Mouse (Mus musculus) kidney, postnatal 4 days (tissue): Measurements from ENCODE around the gene Spint2.

Source experiments
- DNase-seq, 2 experiments: peaks; one replicate each; pipeline ENCODE4 v3.0.0; 2021; ENCODE audit warnings: mixed read lengths in 2 of 2

The Spint2 gene

DNA sequence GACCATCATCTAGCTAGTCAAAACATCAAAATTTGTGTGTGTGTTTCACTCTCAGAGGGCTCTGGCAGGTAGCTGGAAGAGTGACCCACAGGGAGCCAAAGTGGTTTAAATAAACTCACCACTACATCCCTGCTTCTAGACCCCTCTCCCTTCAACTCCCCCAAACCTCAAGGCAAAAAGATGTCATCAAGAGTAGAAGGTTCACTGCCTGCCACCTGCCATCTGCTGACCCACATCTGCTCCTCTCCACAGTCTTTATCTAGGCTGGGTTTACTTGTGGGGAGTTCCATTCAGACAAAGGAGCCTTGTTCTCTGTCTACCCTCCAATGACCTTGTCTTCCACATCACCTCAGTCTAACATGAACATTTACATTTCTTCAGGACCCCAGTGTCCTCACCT is 2.5 kb downstream of the Spint2 start:
- no peak for DNase-seq

DNA sequence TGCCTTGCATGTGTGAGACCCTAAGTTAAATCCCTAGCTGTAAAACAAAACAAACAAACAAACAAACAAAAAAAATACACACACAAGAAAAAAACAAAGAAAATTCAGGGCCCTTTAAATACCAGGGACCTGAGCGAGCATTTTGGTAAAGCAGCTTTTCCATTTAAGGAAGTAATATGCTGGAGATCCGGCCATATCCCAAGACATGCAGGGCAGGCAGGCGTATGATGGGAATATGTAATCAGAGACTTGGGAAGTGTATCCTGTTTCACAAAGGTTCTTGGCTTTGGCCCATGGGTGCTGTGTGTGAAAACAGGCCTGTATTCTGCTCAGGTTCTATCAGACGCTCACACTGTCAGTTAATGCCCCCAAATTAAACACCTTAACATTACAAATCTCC is 4.2 kb downstream of the Spint2 start:
- no peak for DNase-seq

- DNase-seq = peak in 1 of 2 experiments; percentile 62
These were observed 5.0 kb downstream of the Spint2 start for GRCm38 (mm10) chr7:29276715-29277114.

DNA sequence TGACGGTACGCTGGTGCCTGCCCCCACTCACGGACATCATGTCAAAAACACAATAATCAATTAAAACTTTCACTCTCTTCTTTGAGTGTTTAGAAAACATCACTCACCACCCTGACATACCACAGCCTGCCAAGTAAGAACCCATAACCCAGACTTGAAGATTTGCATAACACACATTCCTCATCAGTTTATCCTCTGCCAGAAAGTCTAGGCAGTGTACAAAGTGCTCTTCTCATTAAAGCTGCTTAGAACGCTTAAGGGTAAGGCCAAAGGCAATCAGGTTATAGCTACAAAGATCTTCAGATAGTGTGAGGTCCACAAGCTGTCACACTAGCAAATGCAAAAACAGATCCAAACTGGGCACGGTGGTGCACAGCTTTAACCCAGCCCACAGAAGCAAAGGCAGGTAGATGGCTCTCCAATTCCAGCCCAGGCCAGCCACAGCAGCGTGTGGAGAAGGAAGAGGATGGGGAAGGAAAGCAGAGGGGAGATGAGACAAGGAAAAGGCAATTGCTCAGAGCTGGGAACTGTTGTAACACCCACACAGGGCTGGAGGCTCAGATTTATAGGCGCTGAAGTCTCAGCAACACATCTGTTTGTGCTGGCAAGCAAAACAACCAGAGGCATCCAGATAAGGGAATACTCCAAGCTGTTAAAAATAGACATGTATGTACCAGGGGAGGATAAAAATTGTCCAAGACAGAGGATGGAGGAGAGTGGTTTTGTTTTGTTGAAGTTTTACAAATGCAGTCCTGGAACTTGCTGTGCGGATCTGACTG is 9.8 kb downstream of the Spint2 start:
- DNase-seq = no peak

DNA sequence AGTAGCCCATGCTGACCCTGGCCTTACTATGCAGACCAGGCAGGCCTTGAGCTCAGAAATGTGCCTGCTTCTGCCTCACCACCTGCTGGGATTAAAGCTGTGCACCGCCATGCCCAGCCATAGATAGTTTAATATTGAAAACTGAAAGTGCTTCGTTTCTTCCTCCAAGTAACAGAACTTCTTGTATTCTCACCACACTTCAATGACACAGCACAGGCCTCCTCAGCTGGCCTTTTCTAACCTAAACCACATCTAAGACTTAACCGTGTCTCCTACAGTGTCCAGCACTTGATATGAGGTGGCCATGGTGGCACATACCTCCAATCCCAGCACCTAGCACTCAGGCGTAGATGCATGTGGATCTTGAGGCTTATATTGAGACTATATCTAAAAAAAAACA is 11.3 kb downstream of the Spint2 start:
- no peak for DNase-seq

DNA sequence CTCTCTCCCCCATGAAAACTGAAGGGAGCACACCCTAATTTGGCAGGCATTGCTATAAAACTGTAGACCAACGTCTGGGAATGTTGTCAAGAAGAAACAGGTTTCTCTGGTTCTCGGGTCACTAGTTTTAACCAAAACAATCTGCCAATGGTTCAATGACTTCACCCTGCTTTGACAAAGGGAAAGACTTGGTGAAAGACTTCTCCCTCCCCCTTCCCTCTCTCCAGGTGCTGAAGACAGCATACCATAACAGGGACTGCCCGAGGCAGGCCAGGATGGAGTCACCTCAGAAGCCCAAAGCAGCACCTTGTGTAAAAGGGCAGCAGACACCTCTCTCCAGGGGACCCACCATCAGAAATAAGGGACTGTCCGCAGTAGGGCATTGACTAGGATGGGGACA is 14.8 kb downstream of the Spint2 start:
- DNase-seq = no peak

GRCm38 (mm10) chr7:29265636-29266035 is 16.1 kb downstream of the Spint2 start:
- DNase-seq = no peak

- DNase-seq = no peak
These were observed 17.9 kb downstream of the Spint2 start for GRCm38 (mm10) chr7:29263831-29264230.

GRCm38 (mm10) chr7:29262151-29262550 is 19.6 kb downstream of the Spint2 start:
- DNase-seq = no peak

GRCm38 (mm10) chr7:29259781-29260730 is 21.7 kb downstream of the Spint2 start:
- DNase-seq = no peak

DNA sequence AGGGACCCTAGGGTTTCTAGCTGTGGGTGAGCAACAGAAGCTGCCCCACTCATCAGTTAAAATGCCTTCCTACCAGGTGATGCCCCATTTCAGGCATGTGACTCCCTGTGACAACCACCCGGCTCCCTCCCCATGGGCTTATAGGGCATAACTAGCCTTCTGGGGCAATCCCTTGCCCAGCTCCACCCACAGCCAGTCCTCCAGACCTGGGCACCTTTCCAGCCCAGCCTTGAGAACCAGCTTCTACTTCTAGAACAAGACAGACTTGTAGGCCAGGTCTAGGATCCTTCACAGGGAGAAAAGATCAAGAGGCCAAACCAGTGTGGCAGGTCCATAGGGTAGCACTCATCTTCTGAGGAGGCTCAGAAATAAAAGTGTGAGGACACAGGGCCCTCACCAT is 24.3 kb downstream of the Spint2 start:
- DNase-seq = no peak

DNA sequence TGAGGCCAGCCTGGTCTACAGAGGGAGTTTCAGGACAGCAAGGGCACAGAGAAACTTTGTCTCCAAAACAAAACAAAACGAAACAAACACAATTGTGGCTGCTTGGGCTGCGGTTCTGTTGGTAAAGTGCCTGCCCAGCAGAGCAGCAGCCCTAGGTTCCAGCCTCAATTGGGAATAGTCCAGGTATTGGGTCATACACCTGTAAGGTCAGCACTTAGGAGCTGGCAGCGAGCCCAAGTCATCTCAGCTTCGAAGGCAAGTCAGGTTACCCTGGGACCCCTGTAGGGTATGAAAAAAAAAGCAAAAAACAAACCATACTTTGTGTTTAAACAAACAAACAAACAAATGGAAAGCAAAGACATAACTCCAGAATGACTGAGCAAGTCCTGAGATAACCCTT is 25.8 kb downstream of the Spint2 start:
- DNase-seq = no peak

DNA sequence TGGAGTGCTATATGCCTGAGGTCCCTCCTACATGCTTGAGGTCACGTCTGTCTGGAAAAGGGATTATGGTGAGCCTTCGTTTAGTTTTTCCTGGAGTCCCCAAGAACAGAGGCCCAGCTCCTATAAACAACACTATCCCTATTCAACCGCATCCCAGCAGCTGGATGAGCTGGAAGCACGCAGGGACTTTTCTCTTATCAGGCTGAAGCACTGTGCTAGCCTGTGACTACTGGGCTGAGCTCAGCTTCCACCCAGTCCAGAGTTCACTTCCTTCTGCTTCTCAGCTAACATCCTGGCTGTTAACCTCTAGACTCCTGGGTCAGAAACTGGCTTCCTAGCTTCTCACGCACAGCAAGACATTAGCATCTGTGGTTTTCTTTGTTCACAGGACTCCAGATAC is 27.9 kb downstream of the Spint2 start:
- no peak for DNase-seq

DNA sequence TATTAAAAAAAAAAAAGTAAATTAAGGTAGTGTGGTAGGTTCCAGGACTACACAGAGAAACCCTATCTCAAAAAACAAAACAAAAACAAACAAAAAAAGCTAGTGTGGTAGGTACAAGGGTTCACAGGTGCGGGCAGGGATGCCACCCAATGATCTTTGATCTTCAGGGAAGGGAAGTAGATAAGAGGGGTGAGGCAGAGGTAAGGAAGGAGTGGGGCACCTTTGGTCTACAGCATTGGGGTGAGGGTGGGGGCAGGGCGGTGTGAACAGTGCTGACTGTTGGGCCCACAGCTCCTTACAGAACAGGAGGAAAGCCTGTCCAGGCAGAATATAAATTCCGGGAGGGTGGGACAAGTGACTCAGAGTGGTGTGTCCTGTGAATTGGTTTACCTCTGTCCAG is 30.5 kb downstream of the Spint2 start:
- no peak for DNase-seq

DNA sequence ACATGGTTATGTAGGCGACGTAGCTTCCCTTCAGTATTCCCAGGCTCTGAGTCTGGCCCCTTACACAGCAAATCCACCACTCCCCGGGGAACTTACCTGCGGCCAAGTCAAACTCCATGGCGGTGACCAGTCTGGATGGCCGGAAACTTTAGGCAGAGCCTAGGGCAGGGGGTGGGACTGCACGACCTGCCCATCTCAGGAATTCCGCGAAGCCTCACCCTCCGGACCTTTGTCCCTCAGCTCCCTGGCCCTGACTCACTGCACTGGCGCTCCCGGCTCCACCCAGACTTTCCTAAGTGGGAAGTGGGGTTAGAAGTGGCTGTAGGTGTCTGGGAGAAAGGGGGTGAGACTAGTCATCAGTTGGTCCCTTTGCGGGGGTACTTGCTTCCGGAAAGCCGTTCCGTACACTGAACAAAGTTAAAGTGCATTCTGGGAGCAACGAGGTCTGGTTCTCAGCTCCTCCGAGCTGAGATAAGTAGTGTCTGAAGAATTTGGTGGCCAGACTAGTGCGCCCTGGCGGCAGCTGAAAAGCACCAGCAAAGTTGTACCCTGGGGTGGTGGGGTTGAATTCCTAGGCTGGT is 33.4 kb downstream of the Spint2 start, which contains the start of gene 2200002D01Rik:
Gene 2200002D01Rik, minus strand, starts transcription at position 206 of the 581 bp plus-strand sequence.
- DNase-seq = peak; percentile 52 to 76

DNA sequence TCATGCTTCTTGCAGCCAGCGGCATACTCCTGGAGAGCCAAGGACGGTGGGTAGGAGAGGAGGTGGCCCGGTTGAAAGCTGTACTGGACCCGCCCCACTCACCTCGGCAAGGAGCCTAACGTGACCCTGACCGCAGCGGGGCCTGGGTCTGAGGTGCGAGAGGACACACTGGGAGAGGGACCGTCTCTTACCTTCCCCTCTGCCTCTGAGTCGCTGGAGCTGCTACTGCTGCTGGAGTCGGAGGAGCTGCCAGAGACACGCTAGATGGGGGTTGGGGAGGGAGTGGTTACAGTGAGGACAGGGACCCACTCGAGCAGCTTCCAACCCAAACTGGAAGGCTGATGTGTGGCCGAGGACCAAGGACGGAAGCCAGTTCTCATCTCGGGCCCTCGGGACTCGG is 34.0 kb downstream of the Spint2 start:
- peak; percentile 45 to 60 for DNase-seq

GRCm38 (mm10) chr7:29247314-29247700 is 34.4 kb downstream of the Spint2 start:
- DNase-seq = peak; percentile 91 to 93

- DNase-seq = no peak
These were observed 34.9 kb downstream of the Spint2 start for GRCm38 (mm10) chr7:29246619-29247313.

DNA sequence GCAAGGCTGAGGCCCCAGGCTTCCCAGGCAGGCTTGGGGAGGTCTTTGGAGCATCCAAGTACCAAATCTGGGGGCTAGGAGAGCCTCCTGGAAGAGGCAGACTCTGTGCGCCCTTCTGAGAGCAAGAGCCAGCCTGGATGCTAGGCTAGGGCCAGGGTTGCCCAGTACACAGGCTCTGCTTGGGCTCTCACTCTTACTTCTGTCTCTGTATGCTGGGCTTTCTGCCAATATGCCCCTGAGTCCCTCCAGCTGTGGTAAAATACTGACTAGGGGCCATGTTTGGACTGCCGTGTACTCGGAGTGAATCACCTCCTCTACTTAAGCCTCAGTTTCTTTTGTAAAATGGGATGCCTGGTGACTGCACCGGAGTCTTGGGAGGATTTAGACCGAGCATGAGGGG is 35.7 kb downstream of the Spint2 start:
- DNase-seq = no peak

DNA sequence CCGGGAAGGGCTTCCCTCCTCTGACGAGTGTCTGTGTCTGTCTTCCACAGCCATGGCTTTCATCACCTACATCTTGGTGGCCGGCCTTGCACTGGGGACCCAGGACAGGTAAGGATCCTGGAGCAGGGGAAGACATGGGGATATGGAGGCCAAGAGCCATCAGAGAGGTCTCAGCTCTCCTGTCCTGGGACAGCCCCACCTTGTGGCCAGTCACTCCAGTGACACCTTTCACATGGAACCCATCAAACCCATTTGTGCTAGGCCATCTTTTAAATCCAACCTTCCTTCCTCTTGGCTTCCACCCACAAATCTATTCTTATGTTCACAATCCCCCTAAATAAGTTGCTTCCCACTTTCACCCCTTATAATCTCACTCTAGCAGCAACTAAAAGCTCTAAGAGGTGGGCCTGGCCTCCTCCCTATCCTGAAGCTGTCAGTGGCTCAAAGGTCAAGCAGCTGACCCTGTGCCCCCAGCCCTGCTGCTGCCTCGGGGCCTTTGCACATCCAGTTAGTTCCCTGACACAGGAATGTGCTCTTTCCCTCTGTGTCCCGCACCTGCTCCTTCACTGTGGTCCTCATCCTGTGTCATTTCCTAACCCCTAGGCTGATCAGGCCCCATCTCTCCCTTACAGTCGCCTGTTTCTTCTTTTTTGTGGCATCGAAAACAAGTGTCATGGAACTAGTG is 36.8 kb downstream of the Spint2 start:
- DNase-seq = peak; percentile 58 to 65

GRCm38 (mm10) chr7:29238019-29238967 is 43.4 kb downstream of the Spint2 start, which contains the start of gene Yif1b:
Gene Yif1b (plus strand): TSS chr7:29238329.
- peak; percentile 98 to 99 for DNase-seq
